Mouse (Mus musculus) erythroblast, embryonic 14.5 days (primary cell): ENCODE results near the gene Nxph3.

Experiments
- GATA1 ChIP-seq: IDR thresholded peaks from 2 replicates; pipeline ENCODE4 v1.6.1; 2012; ENCODE audit warnings: low read length, inconsistent platforms, mixed read lengths
- TAL1 ChIP-seq: IDR thresholded peaks from 3 replicates; pipeline ENCODE4 v1.6.1; 2012; ENCODE audit warnings: low read length, inconsistent platforms, mixed read lengths

DNA sequence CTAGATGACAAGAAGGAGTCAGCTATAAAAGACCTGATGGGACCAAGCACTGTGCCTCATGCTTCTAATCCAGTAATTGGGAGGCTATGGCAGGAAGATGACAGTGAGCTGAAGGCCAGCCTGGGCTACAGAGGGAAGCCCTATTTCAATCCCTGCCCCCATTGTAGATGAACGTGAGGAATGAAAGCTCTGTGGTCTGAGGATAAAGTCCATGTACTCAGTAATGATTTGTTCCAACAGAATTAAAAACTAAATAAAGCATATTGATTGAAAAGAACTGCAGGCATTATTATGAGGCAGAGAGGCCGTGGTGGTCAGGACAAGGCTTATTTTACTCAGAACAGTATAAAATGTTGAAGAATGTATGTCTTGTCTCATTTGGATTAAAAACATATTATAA is 53.5 kb downstream of the Nxph3 start:
- TF ChIP-seq TAL1 (no peak), GATA1 (no peak)
